Mouse (Mus musculus): ENCODE data around the gene Bcl7a.
A peak's percentile ranks its signal among the peaks of the same experiment; 100 is the strongest.

Bcl7a gene

DNA sequence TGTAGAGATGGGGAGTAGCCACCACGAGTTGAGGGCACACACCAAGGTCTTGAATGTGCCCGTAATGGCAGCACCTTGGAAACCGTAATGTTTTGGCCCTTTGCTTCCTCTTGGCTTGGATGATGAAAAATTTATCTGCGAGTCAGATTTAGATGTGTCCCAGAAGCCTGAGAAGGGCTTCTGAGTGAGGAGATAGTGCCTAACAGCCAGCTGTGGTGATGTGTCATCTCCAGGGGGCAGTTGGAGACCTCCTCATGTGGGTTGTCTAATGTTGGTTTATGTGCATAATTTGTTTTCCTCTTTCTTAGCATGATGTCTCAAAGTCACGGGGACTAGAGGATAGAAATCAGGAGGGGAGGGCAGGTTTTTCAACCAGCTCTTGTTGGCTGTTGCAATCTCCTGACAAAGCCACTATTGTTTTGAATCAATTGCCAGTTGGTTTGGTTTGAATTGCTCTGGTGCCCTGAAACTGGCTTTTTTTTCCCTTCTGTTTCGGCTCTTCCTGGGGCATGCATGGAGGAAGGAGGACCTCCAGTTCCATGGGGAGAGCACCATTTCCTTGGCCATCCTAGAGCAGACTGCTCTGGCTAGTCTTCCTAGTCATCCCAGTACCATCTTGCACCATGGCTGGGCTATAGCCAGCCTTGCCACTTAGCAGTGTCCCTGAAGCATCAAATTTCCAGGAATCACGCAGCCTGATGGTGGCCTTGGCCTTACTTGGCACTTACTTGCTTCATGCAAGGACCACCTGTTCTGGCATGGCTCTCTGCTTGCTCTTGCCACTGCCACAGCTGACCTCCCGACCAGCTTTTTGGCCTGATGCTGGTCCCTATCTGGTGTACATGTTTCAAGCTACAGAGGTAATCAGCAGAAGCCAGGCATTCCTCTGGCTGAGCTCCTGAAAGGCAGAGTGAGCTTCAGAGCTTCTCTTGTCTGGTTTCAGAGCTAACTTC lies 73.2 kb downstream of the Bcl7a start:
- peak; percentile 24 for DNase-seq (ENCODE audit: low spot score)

DNA sequence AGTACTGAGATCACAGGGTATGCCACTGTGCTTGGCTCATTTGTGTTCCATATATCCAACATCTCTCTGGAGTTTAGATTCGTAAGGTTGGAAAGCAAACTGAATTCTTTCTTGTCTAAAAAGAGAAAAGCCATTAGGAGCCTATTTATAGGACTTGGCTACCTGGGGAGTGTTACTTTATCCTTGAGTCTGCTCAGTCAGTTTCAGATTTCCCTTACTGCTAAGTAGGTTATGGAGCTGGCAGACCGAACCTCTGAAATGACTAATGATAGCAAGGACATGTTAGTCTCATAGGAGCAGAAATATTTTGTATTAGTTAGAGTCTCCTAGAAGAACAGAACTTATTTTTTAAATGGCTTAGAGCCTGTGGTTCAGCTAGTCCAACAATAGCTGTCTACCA lies 80.3 kb downstream of the Bcl7a start:
- DNase-seq (ENCODE audit: low spot score): no peak
